Mouse (Mus musculus): Measurements from ENCODE around the gene 4930426L09Rik.

GRCm38 (mm10) chr2:18997387-18997971 lies 664 bp upstream of the 4930426L09Rik start:
- TF ChIP-seq GATA1 (IDR thresholded peaks at IDR 0.05; ENCODE audit: borderline replicate concordance, low read length) (no peak), FLI1 (IDR thresholded peaks at IDR 0.05; ENCODE audit: low read length) (no peak)
